Mouse (Mus musculus) kidney, adult 9 months (tissue): ENCODE measurements at regions not wholly inside any gene's neighbourhood (a gene's known extent, or its start where the extent isn't known, plus 50 kb on each side); places are given as distances from the start of the nearest gene placed in this dataset.

Experiments used
- DNase-seq: peaks from one replicate; pipeline ENCODE4 v3.0.0; 2022

DNA sequence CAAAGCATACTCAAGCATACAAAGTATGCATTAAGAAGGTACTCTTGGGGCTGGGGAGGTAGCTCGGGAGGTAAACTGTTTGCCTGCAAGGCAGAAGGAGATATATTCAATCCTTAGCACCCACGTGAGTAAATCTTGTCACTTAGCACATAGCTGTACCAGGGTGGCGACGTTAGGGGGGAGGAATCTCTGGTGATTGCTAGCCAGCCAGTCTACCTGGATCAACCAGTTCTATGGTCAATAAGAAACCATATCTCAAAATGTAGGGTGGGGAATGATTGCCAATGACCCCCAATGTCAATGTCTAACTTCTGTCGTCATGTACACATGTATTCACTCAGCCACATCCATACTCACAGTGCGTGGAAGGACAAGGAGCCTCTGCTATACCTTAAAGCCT is 214.5 kb downstream of the CK137956 start:
- DNase-seq = no peak

DNA sequence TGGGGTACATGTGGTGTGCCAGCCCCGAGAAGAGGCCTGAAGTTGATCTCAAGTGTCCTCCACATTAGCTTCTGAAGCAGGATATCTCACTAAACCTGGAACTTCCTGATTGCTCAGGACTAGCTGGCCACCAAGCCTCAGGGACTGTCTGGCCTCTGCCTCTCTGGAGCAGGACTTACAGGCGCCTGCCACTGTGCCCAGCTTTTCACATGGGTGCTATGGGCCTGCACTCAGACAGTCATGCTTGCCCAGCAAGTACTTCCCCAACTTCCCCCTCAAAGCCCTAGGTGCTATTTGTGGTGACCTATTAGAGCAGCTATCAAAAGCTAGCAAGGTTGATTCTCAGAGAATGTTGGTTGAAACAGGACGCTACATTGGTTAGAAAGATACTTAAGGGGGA is 220.0 kb downstream of the CK137956 start:
- no peak for DNase-seq

DNA sequence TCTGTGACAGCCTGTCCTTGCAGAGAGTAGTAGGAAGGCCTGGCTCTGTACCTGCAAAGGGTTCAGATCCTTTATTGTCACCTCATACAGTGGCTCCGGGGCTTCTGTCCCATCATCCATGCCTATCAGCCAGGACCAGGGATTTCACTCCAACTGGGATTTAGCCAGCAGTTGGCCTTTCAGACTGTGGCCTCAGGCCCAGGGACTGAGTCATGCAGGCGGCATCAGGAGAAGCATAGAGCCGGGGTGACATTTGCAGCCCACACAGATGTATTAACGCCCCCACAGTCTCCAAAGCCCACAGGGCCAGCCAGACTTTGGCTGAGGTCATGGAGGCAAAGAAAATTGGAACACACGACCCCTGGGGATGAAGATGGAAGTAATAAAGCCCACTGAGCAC is 222.9 kb downstream of the CK137956 start:
- DNase-seq = no peak

DNA sequence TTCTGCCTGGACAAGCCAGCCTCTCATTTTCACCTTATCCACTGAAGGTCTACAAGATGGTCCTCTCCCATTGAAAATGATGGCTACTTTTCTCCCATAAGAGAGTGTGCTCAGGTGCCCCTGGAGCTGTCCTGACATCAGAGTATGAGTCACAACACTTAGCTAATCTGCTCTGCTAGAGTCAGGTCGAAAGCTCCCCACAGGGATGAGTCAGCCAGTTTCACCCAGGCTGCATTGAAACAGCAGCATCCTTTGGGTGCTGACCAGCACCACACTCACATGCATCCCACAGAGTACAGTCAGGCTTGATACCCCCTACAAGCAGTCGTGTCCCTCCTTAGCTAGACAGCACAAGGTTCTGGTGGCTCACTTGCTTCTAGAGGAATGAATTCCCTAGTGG is 234.0 kb downstream of the CK137956 start:
- DNase-seq = no peak

DNA sequence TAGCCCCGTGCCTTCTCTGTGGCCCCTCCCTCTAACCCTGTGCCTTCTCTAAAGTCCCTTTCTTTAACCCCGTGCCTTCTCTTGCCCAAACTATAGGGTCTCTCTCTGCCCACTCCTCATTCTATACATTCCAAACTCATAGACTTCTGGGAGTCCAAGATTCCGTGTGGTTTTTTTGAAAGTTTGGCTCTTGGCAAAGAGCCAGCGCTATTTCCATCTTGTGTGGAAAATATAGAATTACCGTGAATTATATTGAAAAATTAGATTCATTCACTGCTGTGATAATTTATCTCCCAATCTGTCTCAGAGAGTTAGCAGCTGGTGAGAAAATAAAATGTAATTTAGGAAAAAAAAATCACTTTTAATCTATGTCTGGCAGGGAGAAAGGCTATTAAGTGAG is 234.6 kb downstream of the CK137956 start:
- DNase-seq = no peak

DNA sequence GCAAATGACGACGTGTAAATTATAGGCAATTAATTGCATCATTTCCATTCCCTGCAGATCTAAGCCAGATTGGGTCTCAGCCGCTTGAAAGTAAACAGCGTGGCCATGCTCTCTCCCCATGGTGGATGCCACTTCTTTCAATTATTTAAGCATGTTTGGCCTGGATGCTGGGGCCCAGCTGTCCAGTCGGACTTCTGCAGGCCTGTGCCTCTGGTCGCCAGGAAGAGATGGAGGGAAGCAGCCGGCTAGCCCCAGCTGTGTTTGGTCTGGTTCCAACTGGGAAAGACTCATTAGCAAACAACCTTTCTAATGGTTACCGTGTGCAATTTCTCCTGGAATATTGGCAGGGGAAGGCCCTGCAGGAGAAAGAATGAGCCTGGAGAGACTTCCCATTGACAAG is 236.1 kb downstream of the CK137956 start:
- DNase-seq = no peak

DNA sequence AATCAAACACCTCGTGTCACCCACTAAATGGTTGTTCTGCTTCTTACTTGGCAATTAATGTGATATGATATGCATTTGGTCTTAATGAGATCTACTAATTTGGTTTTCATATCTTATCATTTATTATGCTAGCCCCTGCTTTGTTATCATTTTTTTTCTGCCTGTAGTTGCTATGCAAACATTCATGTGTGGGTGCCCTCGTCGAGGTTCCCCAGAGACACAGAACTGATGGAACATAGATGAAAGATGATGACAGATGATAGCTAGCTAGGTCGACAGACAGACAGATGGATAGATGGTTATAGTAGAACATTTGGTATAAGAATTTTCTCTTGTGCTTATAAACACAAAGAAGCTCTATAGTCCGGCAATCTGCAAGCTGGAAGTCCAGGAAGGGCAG is 252.1 kb downstream of the CK137956 start:
- no peak for DNase-seq

DNA sequence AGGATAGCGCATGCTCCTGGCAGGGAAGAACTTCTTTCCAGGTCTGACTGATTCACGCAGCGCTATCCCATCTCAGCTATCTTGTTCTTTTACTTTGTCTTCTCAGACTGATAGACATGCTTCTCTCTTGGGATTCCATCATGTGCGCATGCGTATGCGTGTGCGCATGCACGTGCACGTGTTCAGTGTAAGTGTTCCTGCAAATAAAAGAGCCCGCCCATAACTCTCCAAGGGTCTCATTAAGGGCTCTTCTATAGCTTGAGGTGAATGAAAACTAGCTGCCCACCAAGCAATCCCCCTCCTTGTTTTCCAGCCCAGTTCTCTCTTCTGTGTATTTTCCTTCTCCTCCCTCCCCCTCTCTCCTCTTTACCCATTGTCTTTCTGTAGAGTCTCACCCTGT is 258.5 kb downstream of the CK137956 start:
- DNase-seq = no peak

DNA sequence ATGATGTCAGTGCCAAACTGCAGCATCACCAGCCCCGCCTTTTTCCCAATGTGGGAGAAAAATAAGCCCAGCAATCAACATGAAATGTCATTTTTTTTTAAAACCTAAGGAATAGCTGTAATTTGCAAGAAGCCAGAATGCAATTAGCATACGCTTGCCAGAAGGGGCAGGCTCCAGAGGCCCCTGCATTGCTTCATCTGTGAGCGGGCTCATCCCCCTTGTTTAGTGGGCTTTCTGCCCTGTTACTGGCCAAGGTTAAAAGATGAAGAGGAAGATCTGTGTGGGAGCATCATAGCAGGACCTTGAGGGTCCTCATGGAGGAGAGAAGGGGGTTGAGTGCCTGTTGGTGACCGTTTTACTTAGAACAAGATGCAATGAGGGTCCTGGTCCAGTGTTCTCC is 259.9 kb downstream of the CK137956 start:
- DNase-seq = no peak

DNA sequence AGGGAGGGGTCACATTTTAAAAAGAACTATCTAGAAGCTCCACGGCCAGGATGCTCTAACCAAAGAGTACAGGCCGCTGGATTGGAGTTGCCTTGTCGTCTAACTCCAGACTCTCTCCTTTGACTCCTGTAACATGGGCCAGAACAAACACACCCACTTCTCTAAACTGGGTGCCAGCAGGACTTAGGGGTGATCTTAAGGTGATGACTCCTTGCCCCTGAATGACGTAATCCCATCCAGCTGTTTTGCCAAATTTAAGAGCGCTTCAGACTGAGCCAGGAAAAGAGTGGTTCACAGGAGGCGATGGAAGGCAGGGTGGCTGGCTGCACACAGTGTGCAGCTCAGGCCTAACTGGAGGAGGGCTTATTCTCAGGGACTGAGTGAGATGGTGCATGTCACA is 261.0 kb downstream of the CK137956 start:
- no peak for DNase-seq

DNA sequence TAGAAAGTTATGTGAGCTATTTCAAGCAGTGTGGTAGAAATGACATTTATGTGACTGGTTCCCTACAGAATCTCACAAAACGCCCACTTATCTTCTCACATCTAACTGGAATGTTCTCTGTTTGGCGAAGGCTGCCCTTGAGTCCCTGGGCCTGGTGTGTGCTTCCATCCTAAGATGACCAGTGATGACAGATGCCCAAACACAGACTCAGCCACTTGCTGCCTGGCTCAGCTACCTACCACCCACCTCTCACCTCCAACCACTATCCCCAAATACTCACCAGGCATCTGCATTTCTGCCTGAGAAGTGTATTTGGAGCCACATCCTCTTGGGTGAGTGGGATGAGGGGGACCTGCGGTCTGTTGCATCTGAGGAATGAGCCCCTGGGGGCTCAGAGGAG is 262.6 kb downstream of the CK137956 start:
- DNase-seq = no peak

DNA sequence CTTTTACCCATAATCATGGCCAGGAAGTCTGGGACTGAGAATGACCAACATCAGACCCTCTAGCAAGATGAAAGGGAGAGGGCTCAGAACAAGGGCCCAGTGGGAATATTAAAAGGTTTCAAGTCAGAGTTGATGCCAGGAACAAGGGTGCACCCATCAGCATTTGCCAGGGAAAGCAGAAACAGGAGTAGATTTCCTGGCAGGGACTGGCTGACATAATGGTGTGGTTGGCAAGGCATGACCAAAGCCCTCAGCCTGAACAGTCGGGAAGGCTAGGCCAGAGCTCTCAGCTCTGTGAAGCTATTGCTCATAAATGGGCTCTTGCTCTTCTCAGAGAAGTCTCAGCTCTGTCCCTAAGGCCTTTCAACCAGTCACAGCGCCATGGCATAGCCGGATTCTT is 263.6 kb downstream of the CK137956 start:
- no peak for DNase-seq

DNA sequence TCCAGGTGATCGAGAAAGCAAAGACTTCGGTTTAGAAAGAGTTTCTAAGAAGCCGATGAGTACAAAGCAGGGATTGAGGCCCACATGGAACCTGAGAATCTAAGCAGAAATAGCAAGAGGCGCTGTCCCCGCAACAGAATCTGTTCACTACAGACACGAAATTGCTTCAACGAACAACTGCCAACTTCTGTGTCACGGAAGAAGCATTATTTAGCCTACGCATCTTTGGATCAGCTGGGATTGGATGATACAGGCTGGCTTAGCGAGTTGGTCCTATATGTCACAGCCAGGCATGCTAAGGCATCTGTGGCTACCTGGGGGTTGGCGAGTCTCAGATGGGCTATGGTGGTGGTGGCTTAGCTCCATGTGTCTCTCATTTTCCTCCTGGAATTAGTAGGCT is 269.1 kb downstream of the CK137956 start:
- no peak for DNase-seq

DNA sequence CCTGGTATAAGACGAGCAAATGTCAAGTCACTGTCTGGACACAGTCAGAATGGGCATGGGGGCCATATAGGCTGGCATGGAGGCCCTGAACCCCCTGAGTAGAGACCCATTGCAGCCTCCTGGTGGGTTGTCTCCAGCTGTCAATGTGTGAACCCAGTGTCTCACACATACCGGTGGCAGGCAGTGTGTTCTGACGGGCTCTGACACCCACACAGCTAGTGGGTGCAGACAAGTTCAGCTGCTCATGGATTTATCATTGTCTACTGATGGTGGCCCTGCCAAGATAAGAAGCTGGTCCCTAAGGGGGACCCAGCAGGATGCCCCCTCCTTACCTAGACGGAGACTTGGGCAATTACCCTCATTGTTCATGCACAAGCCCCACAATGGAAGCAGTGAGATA is 280.8 kb downstream of the CK137956 start:
- no peak for DNase-seq

DNA sequence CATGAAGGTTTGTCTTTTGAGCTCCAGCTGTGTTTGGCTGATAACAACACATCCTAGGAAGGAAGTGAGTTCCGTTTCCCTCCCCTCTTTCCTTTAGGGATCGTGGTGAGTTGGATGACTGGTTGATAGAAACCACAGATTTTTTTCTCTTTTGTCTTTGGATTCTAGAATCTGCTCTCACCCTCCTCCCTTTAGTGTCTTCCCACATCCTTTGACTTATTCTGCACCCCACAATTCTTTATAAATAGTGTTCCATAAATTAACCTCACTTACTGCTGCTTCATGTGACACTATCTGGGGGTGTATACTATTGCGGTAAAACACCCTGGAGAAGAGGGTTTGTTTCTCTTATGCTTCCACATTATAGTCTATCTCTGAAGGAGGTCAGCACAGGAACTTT is 285.7 kb downstream of the CK137956 start:
- no peak for DNase-seq

DNA sequence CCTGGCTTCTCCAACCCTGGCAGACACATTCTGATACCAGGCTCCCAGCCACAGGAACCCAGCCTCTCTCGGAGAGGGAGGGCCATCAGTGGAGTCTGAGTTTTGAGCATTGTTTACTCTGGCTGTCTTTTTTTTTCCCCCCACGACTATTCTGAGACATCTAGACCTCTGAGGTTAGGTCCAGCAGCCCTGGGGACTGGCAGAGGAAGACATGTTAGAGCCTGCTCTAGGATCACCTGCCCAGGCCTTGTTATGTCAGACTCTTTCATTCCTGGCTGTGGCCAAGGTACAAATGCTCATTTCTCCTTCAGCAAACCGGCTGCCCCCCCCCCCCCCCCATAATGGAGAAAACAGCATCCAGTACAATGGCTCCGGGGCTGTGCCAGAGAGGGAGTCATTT is 291.4 kb downstream of the CK137956 start:
- DNase-seq = no peak

DNA sequence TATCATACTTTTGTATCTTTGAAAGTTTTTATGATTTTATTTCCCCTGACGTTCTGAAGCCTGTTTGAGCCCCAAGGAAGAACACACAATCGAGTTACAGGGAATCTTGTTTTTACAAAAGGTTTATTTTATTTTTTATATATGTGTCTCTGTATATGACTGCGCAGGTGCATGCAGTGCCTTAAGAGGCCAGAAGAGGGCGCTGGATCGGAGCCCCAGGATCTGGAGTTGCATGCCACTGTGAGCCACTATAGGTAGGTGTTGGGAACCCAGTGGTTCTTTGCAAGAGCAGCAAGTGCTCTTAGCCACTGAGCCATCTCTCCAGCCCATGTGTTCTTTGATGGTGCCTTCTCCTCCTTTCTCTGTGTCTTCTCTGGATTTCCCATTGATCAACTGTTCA is 292.3 kb downstream of the CK137956 start:
- DNase-seq = no peak

DNA sequence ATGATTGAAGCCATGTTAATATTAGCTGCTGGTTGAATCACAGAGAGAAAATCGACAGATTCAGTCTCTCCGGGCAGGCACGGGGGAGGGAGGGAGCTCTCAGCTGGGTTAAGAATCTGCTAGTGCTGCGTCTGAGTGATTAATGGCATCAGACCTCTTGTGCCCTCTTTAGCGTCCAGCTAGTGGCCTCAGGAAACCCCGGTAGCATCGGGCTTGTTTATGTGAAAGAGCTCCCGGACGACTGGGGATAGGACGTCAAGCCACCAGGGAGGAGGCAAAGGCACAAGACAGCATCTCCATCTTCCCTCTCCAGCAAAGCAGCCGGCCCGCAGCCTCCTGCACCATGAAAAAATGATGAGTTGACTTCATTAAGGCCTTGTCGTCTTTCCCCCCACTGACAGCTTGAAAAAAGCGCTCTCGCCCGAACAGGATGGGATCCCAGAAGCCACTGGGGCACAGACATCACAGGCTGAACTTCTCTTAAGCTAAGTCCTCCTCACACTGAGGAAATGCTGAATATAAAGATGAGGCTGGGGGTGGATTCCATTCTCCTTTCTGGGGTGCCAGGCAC is 294.9 kb downstream of the CK137956 start:
- no peak for DNase-seq

DNA sequence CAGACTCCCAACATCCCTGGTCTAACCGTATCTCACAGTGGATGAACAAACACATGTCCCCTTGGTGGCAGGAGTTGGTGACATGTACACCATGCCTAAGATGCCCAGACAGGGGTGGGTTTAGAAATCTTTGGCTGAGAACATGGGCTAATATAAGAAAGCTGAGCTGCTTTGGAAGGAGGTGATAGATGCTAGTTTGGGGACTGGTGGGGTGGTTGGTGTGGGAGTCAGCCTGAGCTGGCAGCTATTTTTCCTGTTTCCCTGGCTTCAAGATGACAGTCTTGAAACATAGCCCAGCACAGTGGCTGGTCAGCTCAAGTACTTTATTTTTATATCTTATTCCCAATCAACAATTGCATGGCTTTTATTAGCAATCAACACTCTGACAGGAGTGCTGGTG is 302.0 kb upstream of the Gjb5 start:
- no peak for DNase-seq

DNA sequence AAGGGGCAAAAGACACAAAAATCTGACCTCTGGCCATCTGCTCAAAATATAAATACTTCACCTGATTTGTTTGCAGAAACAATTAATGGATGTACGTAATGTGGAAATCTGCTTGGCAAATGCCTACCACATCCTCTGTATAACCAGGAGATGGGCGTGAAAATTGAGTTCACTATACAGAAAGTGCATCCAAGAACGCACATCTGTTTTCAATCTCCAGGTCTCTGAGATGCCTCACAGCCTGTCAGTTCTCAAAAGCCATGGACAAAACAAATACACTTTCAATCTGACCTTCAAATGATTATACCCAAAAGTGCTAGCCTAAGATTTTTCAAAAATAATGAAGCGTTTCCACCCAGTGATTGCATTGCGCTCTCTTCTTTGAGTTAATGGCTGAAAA is 293.6 kb upstream of the Gjb5 start:
- DNase-seq = no peak

DNA sequence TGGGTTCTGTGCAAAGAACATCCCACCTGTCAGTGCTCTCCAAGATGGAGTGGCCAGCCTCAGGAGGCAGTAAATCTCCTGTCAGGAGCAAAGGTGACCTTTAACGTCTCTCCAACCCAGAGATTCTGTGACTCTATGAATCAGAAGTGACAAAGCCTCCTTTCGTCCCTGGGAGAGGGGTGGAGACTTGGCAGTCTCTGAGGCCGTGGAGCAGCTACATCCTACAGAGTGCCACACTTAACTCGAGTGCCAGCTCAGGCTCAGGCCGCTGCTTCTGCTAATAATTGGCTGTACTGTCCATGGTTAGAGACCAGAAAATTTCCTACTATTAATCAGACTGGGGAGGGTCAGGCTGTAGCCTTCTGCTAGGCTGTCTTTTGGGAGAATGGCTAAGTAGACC is 290.0 kb upstream of the Gjb5 start:
- no peak for DNase-seq

DNA sequence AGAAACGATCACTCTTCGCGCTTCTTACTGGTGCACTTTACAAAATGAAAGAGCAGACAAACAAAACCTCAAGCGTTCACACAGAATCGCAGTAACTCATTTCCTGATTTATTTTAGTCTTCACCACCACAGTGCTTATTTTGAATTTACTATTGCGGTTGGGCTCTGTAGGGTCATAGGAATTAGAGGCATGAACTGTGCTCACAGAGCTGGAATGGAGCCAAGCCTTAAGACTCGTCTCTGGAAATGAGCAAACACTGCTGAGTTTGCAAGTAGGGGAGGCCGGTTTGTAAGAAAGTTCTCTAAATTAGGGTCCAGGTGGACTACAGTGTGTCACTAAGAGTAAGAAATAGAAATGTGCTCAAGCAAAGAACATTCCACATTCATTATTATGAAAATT is 289.2 kb upstream of the Gjb5 start:
- no peak for DNase-seq

DNA sequence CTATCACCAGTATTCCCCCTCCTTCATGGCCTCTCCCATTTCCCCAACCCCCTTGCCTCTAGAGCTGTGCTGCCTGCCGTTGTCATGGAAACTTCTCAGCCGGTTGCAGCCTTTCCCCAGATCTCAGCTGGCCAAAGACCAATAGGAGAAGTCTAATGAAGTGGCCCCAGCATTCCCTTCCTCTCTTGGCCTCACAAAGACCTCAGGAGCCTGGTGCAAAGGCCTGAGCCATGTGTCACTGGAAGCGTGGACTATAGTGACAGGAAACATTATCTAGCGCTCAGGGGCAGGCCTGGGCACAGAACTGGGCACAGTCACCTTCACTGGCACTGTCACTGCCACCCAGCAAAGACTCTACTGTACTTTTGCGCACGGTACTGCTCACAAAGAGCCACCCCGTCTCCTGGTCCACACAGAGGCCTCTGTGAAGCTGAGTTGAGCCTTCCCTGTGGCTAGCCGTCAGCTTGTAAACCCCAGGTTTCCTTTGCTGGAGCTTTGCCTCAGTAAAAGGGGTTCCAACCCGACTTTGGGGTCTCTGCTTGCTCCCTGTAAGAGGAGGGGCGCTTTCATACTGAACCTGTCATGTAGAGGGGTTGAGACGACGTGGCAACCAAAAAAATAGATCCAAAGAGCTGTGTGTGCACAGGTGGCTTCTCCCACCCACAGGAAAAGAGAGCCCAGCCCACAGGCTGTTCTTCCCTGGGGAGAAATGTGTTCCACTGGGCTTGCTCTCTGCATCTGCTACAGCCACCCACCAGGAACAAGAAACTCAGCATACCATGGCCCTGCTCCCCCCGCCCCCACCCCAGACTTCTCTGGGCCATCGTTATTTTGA is 282.5 kb upstream of the Gjb5 start:
- DNase-seq = no peak

DNA sequence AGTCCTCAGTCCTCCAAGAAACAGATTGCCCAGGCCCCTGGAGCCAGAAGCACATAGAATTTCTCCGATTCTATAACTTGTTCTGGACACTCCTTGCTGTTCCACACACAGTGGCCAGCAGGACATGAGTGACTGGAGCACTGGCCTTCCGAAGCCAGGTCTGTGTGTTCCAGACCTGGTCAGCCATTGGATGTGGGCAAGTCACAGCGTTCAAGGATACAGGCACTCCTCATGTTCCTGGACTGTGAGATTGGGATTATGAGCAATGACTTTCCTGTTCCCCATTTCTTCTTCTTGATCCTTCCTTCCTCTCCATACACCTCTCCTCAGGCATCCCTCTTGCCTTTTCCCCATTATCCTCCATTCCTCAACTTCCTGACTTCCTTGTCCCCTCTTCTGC is 281.8 kb upstream of the Gjb5 start:
- no peak for DNase-seq

DNA sequence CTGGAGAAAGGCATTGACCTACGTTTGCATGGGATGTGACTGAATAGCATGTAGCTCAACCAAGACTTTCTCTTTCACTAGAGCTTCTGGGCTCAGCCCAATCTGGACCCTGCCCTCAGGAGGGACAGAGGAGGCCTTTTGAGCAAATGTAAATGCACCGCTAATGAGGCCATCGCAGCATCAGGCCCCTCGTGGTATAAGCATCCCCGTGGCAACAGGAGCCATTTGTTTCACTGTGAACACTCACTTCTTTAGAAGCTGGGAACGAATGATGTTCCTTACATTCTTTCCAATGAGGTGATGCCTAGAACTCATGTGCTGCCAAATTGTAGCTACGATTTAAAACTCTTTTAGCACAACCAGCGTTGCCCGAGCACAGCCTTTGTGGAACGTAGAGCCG is 279.0 kb upstream of the Gjb5 start:
- no peak for DNase-seq
